Mouse (Mus musculus) layer of hippocampus, postnatal 14 days (tissue): ENCODE results near the gene Prss58. TPM values are rescaled to one million over a fixed set of nuclear protein-coding genes. Genes with fewer than 3 reads are reported as not detected.
A peak's percentile ranks its signal among the peaks of the same experiment; 100 is the strongest.

Source experiments
- DNase-seq, 2 experiments: peaks; one replicate each; pipeline ENCODE4 v3.0.0; 2021 to 2022; ENCODE audit warnings: low spot score in 2 of 2, mixed read lengths in 1 of 2
- long read RNA-seq, 2 experiments: library from polyadenylated mRNA; stranded (forward); transcript quantifications; one replicate each; pipeline ENCODE4 v2.0.0; 2021
- total RNA-seq, 2 experiments: library from RNA; stranded (reverse); gene quantifications; 2 replicates each; pipeline ENCODE4 v1.2.3; 2021

Prss58 gene
- not detected for total RNA-seq
- long read RNA-seq, experiment 1, result 0 reads
- long read RNA-seq, experiment 2, result 0 reads

DNA sequence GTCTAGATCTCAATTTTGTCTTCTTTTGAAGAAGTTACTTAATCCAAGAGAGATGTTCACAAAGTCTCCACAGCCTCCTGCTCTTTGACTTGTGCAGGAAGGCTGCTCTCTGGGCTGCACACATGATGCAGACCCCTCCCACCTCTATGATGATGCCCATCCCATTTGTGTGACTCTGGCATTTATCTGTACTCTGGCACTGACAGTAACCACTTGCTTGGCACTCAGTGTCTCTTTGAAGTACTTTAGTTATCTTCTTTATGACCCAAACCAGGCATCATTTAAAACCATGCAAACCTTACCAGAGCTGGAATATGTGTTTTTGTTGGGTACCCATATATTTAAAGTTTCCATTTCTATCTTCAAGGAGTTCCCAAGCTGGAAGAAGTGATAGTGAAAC lies at the start of gene Prss58:
Prss58 (minus strand) TSS at position 101 of the 400 bp plus-strand sequence.
- no peak for DNase-seq

DNA sequence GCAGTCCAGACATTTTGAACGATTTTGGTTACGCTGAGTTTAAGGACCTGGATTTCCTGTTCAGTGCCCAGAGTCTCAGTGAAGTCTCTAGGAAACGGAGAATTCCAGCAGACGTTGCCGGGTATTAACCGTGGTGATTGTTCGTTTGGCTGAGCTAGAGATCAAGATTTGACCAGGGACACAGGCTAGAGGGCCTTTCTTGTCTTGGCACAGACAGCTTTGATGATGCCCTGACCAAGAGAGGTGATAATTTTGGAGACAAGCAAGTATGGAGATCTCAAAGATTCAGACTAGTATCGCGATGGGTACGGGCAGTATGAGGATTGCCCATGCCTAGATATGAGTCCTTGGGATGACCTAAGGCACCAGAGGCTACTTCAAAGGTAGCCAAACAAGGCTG lies 40.3 kb upstream of the Prss58 start, which contains the start of gene 1700074P13Rik:
1700074P13Rik (minus strand) TSS at position 101 of the 400 bp plus-strand sequence.
- DNase-seq, result no peak

DNA sequence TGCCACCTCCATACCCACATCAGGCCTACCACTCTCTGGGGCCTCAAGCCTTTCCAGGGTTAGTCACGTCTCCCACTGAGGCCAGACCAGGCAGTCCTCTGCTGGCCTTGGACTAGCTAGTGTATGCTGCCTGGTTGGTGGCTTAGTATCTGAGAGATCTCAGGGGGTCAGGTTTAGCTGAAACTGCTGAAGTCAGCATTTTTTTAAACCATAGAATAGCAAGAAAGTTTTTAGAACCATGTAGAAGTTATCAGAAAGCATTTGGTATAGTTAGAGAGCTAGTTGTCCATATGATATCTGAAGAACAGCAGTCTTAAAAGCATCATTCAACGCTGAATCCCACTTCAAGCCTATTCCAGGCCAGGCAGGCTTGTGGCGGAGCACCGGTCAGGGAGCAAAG lies 19.8 kb upstream of the Prss58 start:
- no peak for DNase-seq

DNA sequence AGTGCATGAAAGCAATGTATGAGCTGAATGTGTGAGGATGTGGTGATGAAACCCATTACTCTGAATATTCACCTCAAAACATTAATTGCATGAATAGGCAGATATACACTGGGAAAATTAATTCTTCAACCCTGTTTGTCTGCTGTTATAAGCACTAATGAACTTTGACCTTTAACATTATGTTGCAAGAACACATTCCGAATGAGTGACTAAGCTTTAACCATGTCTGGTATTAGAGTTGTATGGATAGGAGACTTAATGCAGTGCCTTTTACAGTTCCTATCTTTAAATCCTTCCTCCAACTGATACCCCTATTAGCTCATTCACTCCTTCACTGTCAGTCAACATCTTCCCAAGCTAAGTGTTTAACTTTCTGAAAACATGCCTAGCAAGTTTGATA lies 5.5 kb downstream of the Prss58 start:
- DNase-seq, result no peak

DNA sequence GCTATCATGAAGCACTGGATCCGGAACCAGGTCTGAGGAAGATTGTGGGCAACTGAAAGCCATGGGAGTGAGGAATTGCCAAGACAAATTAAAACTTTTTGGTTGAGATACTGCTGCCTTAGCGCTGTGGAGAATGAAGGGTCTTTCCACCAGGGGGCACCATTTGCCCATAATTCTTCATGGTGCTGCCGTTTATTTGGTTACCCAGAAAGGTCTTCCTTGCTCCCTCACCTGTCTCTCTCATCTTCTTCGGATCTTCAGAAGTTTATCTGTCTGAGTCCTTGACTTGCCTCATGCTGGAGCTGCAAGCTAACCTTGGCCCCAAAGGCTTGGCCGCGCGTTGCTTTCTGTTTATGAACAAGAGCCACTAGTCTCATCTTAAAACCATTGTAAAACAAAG lies 6.6 kb downstream of the Prss58 start:
- no peak for DNase-seq

- no peak for DNase-seq
Measured at GRCm38 (mm10) chr6:40891754-40892153, 8.4 kb downstream of the Prss58 start.

DNA sequence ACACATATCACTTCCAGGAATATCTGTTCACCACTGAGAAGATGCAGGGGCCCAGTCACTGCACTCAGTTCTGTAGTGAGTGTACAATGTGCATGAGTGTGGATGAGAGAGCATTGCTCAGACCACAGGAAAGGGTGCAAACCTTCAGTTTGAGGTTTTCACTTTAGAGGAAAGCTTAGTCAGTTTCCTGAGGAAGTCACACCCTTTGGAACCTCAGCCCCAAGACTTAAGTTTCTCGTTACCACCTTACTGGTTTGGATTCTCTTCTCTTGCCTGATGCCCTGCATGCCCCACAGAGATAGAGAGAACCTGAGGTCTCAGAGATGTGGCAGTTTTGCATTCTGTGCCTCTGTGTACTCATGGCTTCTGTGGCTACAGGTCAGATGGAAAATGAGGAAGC lies 9.2 kb downstream of the Prss58 start:
- no peak for DNase-seq

GRCm38 (mm10) chr6:40887394-40887793 lies 12.8 kb downstream of the Prss58 start, which contains the start of gene Moxd2:
TSS of gene Moxd2 (minus strand) at chr6:40887494.
- DNase-seq, result no peak

GRCm38 (mm10) chr6:40845283-40845682 lies 54.9 kb downstream of the Prss58 start:
- peak in 1 of 2 experiments; percentile 26 for DNase-seq

Other genes with a start within 250 kb of the Prss58 start
- gene Moxd2, start 12.9 kb downstream of the Prss58 start, total RNA-seq, result not detected
- gene 1700074P13Rik, start 40.2 kb upstream of the Prss58 start, total RNA-seq, result not detected
- gene Gm4744, start 51.5 kb upstream of the Prss58 start, total RNA-seq, result not detected
- not detected for gene 1810009J06Rik, start 64.4 kb upstream of the Prss58 start, total RNA-seq
- not detected for gene Gm2663, start 99.1 kb upstream of the Prss58 start, total RNA-seq
- not detected for gene 2210010C04Rik, start 135.1 kb upstream of the Prss58 start, total RNA-seq